Mouse (Mus musculus) testis, adult 2 months (tissue): ENCODE results near the gene BC025920.

Source experiments
- CTCF ChIP-seq: fragments of 200-500 bp; IDR thresholded peaks from 2 replicates; pipeline ENCODE4 v1.5.1; 2012; ENCODE audit warnings: low read depth, mild to moderate bottlenecking, inconsistent platforms, low read length, moderate library complexity; ENCODE audit not compliant: control insufficient read depth, insufficient read depth, insufficient replicate concordance
- POLR2A ChIP-seq: fragments of 200-500 bp; IDR thresholded peaks from 2 replicates; pipeline ENCODE4 v1.6.1; 2012; ENCODE audit warnings: low read depth, mild to moderate bottlenecking, inconsistent platforms, low read length, moderate library complexity; ENCODE audit not compliant: control insufficient read depth

GRCm38 (mm10) chr10:81598871-81599270 is 7.2 kb upstream of the BC025920 start:
- TF ChIP-seq POLR2A (no peak), CTCF (no peak)
